Mouse (Mus musculus): ENCODE measurements around the gene Rrn3. TPM values are rescaled to one million over a fixed set of nuclear protein-coding genes. Genes with fewer than 3 reads are reported as not detected.

Gene Rrn3
- polyA plus RNA-seq, 1 experiment from 2014 or later: 127 TPM

Small RNAs within 50 kb of the gene (microRNA-seq; reads per million reads assigned to microRNA genes)
- gene Gm27734: not detected

Other genes starting within 250 kb of the Rrn3 start
- gene Parn, start 112.5 kb upstream of the Rrn3 start, polyA plus RNA-seq (2015; fragmentation: Nextera tagmentation; extraction: Ambion mirVana): 34.0 and 34.4 TPM in 2 replicates
- gene Bfar, start 108.8 kb upstream of the Rrn3 start, polyA plus RNA-seq (2015; fragmentation: Nextera tagmentation; extraction: Ambion mirVana): 49.4 and 54.3 TPM in 2 replicates
- gene 3110001I22Rik, start 108.8 kb upstream of the Rrn3 start, polyA plus RNA-seq (2015; fragmentation: Nextera tagmentation; extraction: Ambion mirVana): 9.1 and 10.0 TPM in 2 replicates
- 1.6 and 2.1 TPM in 2 replicates for gene Pla2g10, start 49.7 kb upstream of the Rrn3 start, polyA plus RNA-seq (2015; fragmentation: Nextera tagmentation; extraction: Ambion mirVana)
- 219 and 225 TPM in 2 replicates for gene Ntan1, start 38.1 kb downstream of the Rrn3 start, polyA plus RNA-seq (2015; fragmentation: Nextera tagmentation; extraction: Ambion mirVana)
- 66.0 and 78.6 TPM in 2 replicates for gene Pdxdc1, start 122.4 kb downstream of the Rrn3 start, polyA plus RNA-seq (2015; fragmentation: Nextera tagmentation; extraction: Ambion mirVana)
- 17.2 and 17.7 TPM in 2 replicates for gene Mpv17l, start 122.5 kb downstream of the Rrn3 start, polyA plus RNA-seq (2015; fragmentation: Nextera tagmentation; extraction: Ambion mirVana)
- 119 and 121 TPM in 2 replicates for gene 2900011O08Rik, start 205.9 kb downstream of the Rrn3 start, polyA plus RNA-seq (2015; fragmentation: Nextera tagmentation; extraction: Ambion mirVana)
- gene Ifitm7, start 206.2 kb downstream of the Rrn3 start, polyA plus RNA-seq (2015; fragmentation: Nextera tagmentation; extraction: Ambion mirVana): 0.81 and 0.98 TPM in 2 replicates